Mouse (Mus musculus) heart, postnatal 25 days (tissue): Measurements from ENCODE around the gene Prnd. TPM values are rescaled to one million over a fixed set of nuclear protein-coding genes. Genes with fewer than 3 reads are reported as not detected.

Experiments
- DNase-seq: peaks from one replicate; pipeline ENCODE4 v3.0.0; 2022; ENCODE audit warnings: low spot score
- intact Hi-C: fragments of 180-260 bp; cut with DNase I; formaldehyde crosslinking; loops from one replicate; pipeline ENCODE4 v1.15.1; 2025
- total RNA-seq, 2 experiments: library from RNA; stranded (reverse); gene quantifications; 2 replicates each; pipeline ENCODE4 v1.2.3; 2021

Gene Prnd
- total RNA-seq, 2 experiments from 2014 or later = 1.4 to 2.0 TPM

DNA sequence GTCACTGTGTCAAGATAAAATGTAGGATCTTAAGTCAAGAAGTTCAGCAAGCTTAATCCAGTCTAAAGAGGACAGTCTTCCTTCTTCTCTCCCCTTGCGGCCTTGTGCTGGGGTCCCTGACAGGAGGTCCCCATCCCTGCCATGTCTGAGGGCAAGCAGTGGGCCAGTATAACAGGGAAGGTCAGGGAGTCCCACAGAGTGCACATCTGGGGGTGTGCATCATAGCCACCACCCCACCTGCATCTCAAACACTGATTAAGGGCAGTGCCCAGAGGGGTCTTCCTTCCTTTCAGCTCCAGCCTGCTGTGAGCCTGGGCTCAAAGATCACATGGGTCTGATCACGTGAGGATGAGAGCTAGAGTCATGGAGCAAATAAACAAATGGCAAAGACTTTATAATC, 11.0 kb downstream of the Prnd start:
- intact Hi-C loops = no loop called here
- no peak for DNase-seq

DNA sequence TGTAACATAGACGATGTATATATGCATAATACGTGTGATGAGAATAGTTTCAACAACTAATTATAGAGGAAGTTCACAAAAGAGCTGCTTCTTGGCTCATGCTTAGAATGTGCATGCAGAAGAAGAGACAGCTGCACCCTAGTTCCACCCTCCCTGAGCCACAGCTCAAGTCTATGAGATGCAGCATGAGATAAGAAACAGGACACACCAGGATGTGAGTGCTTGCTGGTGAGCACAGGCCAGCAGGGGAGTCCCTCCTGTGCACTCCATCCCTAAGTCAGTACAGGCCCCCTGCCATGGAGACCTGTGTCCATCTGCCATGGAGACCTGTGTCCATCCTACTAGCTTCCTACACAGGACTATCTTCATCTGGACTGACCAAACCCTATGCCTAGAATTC, 19.9 kb downstream of the Prnd start:
- intact Hi-C loops = no loop called here
- no peak for DNase-seq

DNA sequence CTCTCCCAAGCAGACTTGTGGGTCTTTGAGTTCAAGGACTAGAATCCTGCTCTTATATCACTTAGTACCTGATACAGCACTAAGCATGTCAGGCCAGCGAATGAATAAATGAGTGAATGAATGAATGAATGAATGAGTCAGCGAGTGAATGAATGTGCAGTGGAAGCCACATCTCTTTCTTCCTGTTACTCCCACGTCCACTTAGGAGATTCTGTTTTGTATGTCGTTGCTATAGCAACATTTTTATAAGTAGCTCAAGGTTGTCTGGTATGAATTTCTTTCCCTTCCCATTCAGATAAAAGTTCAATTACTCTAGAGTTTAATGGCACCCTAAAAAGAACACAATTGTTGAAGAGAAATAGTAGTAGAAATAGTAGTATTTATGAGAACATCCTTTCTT, 20.4 kb downstream of the Prnd start:
- DNase-seq = no peak
- intact Hi-C loops = no loop called here

DNA sequence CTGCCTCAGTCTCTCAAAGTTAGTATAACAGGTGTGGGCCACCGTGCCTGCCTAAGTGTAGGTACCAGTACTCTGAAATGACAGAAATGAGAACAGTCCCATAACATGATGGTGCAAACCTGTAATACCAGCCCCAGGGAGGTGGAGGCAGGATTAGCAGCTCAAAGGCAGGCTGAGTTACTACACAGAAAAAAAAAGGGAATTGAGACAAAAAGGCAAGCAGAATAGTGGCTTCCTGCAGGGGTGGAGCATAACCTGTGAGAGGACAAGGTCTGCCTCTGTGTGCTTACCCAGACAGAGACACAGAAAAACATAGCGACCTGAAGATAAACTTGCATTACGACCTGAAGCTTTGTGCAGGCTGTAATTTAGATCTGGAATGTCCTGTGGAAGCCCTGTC, 26.0 kb downstream of the Prnd start:
- intact Hi-C loops = no loop called here
- DNase-seq = no peak

DNA sequence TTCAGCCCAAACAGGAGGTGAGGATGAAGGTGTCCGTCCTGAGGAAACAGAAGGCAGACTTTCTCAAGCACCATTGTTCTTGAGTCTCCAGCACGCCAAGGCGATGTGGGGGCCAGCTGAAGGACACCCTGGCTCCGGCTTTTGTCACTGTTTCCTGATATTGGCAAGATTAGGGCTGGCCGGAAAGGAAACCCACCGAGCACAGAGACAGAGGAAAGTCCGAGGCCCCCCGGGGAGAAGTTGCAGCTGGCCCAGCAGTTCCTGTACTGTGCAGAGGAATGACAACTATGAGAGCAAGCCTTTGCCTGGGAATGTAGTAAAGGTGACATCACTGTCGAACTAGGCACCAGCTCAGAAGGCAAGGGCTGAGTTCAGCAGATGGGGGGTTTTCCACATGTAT, 30.2 kb downstream of the Prnd start:
- intact Hi-C loops = loop anchor here (10.0 kb wide), 1 partner anchor 504 kb away; no protein-coding TSS in a partner anchor
- DNase-seq = peak; percentile 32

DNA sequence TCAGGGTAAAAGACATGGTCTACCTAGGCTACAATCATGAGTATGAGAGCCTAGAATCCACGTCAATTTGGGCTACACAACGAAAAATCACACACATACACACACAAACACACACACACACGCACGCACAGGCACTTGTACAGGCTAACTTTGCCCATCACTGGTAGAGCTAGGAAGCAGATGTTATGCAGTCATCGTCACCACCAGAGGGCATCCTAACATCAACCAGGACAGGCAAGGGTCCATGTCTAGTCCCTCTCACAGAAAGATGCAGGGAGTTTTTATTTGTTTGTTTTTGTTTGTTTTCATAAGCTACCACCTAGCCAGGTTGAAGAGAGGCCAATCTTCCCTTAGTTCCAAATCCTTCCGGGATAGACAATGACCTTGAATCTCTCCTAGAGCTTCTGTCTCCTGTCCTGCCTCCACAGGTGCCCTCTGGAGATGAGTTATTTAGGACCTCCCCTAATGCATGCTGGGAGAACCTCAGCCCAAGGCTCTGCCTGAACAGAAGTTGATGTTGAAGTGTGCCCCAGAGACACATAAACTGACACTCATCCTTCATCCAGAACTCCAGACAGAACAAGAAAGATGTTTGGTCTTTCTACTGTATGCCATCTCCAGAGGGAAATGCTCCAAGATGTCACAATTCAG, 32.0 kb downstream of the Prnd start:
- no peak for DNase-seq
- intact Hi-C loops = loop anchor here (1.0 to 10.0 kb wide), 3 partner anchors 130 to 502 kb away; no protein-coding TSS in a partner anchor

DNA sequence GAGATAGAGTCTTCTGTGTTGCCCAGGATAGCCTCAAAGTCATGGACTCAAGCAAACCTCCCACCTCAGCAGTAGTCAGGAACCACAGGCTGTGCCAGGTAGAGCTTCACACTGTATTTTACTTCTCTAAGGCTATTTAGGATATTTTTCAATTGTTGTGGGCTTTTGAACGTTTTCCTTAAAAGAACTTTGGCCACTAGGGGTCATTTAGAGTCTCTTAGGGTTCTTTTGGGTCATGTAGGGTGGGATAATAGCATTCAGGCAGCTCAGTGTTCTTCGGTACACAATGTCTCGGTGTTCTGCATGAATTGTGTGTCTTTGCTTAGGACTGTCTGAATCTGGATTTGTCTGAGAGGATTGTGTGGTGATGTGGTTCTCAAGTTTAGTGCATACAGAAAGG, 37.3 kb downstream of the Prnd start:
- intact Hi-C loops = loop anchor here (5.0 to 10.0 kb wide), 2 partner anchors 69 to 497 kb away; no protein-coding TSS in a partner anchor

DNA sequence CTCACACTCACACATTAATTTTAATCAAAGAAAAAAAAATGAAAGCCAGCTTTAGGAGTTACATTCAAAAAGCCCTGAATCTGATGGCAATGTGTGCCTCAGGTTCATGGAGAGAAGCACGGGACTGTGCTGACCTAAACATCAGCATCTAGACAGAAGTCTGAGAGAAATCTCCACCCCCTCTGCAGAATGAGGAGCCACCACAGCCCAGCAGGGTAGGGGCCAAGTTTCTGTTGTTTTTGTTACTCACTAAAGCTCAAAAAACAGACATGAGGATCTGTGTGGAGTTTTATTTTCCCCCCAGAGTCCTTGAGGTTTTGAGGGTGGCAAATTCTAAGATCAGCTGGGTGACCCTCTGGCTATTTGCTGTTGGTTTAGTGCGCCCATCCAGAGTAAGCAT, 37.9 kb downstream of the Prnd start:
- intact Hi-C loops = loop anchor here (5.0 to 10.0 kb wide), 2 partner anchors 69 to 496 kb away; no protein-coding TSS in a partner anchor
- no peak for DNase-seq

More for the DNA sequence above, 37.3 kb downstream of the Prnd start:
- no peak for DNase-seq

DNA sequence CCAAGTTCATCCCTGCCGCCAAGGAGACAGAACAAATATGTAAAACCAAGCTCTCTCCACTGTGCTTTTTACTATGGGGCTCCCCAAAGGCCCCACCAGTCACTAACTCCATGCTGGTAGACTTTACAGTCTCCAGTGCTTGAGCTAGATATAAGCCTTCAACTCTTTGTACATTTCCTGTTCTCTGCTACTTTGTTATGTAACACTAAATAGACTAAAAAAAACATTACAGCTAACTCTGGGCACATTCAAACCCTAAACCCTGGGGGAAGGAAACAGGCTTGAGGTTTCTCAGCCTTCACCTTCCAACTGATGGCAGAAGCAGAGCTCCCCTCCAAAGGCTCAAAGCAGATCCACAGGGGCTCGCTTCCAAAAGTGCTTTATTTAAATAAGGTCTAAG, 41.8 kb downstream of the Prnd start:
- no peak for DNase-seq
- intact Hi-C loops = no loop called here

DNA sequence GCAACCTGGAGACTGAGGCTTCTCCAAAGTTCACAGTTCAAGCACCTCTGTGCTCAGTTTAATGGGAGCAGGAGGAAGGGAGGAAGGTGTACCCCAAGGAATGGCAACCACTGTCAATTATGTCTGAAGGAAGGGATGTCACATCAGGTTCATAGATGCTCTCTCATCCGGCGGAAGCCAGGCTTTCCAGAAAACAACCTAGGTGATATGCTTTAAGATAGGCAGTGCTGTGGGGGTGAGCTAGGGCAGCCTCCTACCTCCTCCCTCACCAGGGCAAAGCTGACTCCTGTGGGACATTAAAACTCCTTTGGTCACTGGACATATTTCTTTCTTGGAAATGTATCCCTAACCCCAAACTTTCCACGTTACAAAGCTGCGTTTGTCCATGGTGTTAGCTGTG, 42.5 kb downstream of the Prnd start:
- no peak for DNase-seq
- intact Hi-C loops = no loop called here

DNA sequence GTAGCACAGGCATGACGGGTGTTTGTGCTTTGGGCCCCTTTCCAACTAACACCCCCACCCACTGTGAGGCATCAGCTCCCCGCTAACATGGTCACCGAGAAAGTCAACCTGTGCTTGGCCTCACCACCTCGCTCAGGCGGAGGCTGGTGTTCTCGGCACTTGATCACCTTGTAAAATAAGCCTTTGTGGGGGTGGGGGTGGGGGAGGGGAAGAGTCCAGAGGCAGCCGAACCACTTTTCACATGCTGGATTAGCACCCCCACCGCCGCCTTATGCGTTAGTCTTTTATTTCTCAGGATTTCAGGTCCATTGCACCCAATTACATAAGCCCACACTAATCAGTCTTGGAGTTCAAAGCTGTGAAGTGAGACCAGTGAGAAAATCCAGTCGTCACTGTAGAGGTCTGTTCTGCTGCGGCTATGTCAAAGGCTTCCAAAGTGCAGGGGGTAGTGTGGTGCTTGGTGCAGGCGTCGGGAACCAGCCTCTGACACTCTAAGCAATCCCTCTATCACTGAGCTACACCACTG, 43.0 kb downstream of the Prnd start:
- DNase-seq = no peak
- intact Hi-C loops = no loop called here

DNA sequence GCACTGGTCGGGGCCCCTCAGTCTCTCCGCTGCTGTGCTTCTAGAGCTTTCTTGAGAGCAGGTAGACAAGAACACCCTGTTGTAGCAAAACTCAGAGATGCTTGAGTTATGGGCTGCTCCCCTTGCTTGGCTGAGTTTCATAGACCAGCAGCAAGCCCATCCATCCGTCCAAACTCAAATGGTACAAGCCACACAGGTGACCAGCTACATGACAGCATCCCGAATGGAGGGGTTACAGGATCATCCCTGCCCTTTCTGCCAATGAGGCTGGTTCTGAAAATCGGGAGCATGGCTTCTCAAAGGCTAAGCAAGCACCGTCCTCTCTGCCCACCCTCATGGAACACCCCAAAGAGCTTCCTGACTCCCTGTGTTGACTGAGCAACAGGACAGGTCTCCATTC, 44.3 kb downstream of the Prnd start:
- DNase-seq = no peak
- intact Hi-C loops = no loop called here

DNA sequence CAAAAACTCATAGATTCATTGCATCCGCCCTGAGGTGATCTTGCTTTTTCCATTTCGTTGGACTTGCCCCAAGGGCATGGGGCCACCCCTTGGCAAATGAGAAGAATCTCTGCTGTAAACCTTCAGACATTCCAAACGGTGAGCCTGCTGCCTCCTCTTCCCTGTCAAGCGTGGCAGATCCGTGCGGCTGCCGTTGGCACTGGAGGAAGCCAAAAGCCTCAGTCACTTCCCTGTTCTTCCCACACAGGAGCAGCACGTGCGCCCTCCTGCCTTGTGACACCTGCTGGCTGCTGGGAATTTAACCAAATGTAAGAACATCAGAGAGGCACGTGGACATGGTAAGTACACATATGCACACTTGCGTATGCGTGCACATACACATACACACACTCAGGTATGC, 45.1 kb downstream of the Prnd start:
- DNase-seq = no peak
- intact Hi-C loops = no loop called here

DNA sequence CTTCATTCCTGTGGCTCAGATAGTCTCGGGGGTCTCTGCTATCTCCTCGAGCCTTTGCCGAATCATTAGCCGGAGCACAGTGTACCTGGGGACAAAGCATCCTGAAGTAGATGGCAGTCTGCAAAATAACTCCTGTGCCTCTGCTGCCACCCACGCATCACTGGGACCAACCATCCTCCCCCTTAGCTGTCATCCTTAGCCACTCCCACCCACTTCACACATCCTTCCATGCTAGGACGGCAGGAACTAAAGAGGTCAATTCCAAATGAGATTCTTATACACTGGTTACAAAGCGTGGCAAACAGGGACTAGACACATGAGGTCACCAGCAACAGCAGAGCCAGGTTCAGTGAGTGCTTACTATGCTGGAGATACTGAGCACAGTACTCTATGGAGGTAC, 45.7 kb downstream of the Prnd start:
- intact Hi-C loops = no loop called here
- no peak for DNase-seq

DNA sequence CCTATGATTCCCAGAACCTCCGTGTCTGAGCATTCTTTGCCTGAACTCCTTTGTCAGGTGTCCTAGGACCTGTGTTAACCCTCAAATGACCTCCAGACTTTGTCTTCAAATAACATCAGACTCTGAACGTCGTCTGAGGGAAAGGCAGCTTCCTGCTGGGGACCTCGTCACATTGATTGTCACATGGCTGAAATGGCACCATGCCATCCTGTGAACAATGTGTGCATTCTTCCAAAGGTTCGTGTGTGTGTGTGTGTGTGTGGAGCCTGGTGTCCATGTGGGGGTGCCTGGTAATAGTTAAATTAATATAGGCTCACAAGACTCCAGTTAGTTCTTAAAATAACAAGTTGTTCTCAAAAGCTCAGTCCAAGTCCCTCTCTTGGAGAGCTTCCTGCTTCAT, 46.7 kb downstream of the Prnd start:
- DNase-seq = no peak
- intact Hi-C loops = no loop called here

DNA sequence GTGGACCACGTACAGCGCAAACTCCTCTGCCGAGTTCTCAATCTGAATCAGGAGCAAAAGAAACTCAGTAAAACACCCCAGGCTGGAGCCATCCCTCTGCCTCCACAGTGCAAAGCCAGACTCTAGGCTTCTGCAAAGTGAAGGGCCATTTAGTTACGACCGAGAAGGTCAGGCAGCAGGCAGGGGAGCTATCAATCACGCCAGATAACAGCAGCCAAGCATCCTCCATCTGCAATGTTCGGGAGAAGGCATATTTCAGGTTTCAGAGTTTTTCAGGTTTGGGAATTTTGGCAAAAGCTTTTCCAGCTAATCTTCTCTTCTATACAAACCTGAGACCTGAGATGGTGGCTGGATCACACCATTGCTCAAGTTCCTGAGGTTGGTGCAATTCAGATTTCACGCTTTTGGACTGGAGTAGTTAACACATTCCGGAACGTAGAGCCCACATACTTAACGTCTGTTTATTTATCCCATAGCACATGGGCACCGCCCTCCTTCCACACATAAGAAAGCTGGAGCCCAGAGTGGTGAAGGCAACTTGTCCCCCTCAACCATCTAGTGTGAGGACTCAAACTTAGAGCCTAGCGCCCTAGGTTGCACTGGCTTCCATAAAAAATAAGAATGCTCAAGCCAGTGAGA, 51.2 kb downstream of the Prnd start:
- DNase-seq = no peak
- intact Hi-C loops = no loop called here

DNA sequence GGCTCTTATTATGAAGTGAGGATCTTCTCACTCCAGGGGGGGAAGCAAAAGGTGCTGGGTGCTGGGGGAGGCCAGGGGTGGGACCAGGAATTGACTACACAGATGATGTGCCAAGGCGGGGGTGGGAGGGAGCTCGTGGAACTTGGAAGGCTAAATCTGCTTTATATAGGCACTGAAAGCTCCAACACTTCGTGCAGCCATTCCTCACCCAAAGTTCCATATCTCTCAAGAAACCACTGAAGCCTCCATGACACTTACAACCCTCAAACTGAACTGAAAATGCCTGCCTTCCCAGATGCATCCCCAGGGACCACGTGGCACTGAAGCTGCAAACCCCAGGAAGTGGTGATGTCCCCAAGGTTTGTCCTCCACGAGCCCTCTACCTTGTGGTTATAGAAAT, 53.3 kb downstream of the Prnd start:
- DNase-seq = no peak
- intact Hi-C loops = no loop called here

DNA sequence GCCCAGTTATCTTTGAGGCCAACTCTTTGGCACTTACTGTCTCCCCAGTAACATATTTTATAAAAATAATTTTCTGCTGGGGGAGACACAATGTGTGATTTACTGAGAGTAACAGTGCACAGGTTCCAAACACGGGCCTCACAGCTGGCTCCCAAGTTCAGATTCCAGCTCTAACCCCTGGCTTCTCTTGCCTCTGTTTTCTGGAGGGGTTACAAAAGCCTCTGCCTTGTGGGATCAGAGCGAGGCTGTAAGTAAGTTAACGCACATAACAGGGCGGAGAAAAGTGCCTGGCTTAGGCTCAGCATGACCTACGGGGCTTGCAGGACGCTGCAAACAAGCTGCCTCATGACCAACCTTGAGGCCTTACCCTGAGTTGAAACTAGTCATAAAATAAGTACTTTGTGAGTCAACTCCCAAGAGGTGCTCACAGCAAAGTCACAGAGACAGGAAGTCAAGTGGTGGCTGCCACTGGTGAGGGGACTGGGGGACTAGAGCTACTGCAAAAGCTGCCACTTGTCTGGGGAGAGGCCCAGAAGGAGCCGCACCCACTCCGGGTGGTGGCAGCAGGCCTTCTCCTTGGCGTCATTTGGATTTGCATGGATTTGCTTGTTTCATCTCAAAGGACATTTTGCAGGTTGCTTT, 54.0 kb downstream of the Prnd start:
- DNase-seq = no peak
- intact Hi-C loops = no loop called here

DNA sequence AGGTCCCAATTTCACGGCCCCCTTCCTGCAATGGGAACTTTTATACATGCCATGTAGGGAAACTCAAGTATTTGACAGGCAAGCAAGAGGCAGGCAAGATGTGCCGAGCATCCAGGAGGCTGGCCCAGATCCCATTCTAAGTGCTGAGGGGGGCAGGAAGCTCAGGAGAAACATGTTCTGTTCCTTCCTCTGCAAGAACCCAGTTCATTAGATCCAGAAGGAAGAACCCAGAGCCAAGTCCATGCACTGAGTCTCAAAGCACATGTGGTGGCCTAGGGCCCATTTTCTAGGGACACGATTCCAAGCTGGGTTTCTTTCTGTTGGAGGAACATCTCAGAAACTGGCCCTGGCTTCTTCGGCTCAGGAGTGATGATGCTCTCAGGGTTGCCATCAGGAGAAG, 54.8 kb downstream of the Prnd start:
- no peak for DNase-seq
- intact Hi-C loops = no loop called here
